Mouse (Mus musculus): ENCODE measurements around the gene Hist1h1c.
"Not testable (repeated sequence)": the region's sequence is repeated elsewhere in the genome, so short reads cannot be mapped to it uniquely, and the experiment has no call there.

Gene Hist1h1c

GRCm38 (mm10) chr13:23716261-23717042 lies 22.2 kb upstream of the Hist1h1c start:
- ATAC-seq (ENCODE audit: low TSS enrichment) = no peak

GRCm38 (mm10) chr13:23717176-23717575 lies 21.4 kb upstream of the Hist1h1c start:
- no peak for ATAC-seq (ENCODE audit: low TSS enrichment)

- not testable (repeated sequence) for ATAC-seq (ENCODE audit: low TSS enrichment)
These were observed 20.9 kb upstream of the Hist1h1c start for GRCm38 (mm10) chr13:23717593-23718245.

- no peak for ATAC-seq (ENCODE audit: low TSS enrichment)
These were observed 14.4 kb upstream of the Hist1h1c start for GRCm38 (mm10) chr13:23724239-23724638.

- ATAC-seq (ENCODE audit: low TSS enrichment) = no peak
These were observed 13.4 kb upstream of the Hist1h1c start for GRCm38 (mm10) chr13:23725213-23725612.

- no peak for ATAC-seq (ENCODE audit: low TSS enrichment)
These were observed 10.0 kb upstream of the Hist1h1c start for GRCm38 (mm10) chr13:23728472-23729191.

GRCm38 (mm10) chr13:23729192-23729525 lies 9.4 kb upstream of the Hist1h1c start:
- no peak for ATAC-seq (ENCODE audit: low TSS enrichment)

- ATAC-seq (ENCODE audit: low TSS enrichment) = no peak
These were observed 8.9 kb upstream of the Hist1h1c start for GRCm38 (mm10) chr13:23729706-23730105.

- no peak for ATAC-seq (ENCODE audit: low TSS enrichment)
These were observed 8.1 kb upstream of the Hist1h1c start for GRCm38 (mm10) chr13:23730479-23730878.

- peak; percentile 77 for ATAC-seq (ENCODE audit: low TSS enrichment)
These were observed 6.3 kb upstream of the Hist1h1c start for GRCm38 (mm10) chr13:23732156-23732804.

GRCm38 (mm10) chr13:23737091-23737490 lies 1.5 kb upstream of the Hist1h1c start:
- ATAC-seq (ENCODE audit: low TSS enrichment) = no peak

- ATAC-seq (ENCODE audit: low TSS enrichment) = no peak
These were observed 567 bp upstream of the Hist1h1c start for GRCm38 (mm10) chr13:23738041-23738440.

- ATAC-seq (ENCODE audit: low TSS enrichment) = peak; percentile 92
These were observed 687 bp downstream of the Hist1h1c start for GRCm38 (mm10) chr13:23739069-23739921.

GRCm38 (mm10) chr13:23739922-23740252 lies 1.3 kb downstream of the Hist1h1c start:
- ATAC-seq (ENCODE audit: low TSS enrichment) = peak; percentile 24

- no peak for ATAC-seq (ENCODE audit: low TSS enrichment)
These were observed 1.7 kb downstream of the Hist1h1c start for GRCm38 (mm10) chr13:23740256-23740840.

- no peak for ATAC-seq (ENCODE audit: low TSS enrichment)
These were observed 2.3 kb downstream of the Hist1h1c start for GRCm38 (mm10) chr13:23740910-23741309.

GRCm38 (mm10) chr13:23742007-23742406 lies 3.4 kb downstream of the Hist1h1c start:
- no peak for ATAC-seq (ENCODE audit: low TSS enrichment)

GRCm38 (mm10) chr13:23743215-23743614 lies 4.6 kb downstream of the Hist1h1c start:
- ATAC-seq (ENCODE audit: low TSS enrichment) = no peak

GRCm38 (mm10) chr13:23743963-23744362 lies 5.4 kb downstream of the Hist1h1c start:
- no peak for ATAC-seq (ENCODE audit: low TSS enrichment)

- no peak for ATAC-seq (ENCODE audit: low TSS enrichment)
These were observed 6.1 kb downstream of the Hist1h1c start for GRCm38 (mm10) chr13:23744421-23745380.

Data from frontal cortex, adult (tissue).